Mouse (Mus musculus) embryonic facial prominence, embryonic 10.5 days (tissue): ENCODE measurements around the gene Rph3al. TPM values are rescaled to one million over a fixed set of nuclear protein-coding genes. Genes with fewer than 3 reads are reported as not detected.
A peak's percentile ranks its signal among the peaks of the same experiment; 100 is the strongest.

Experiments used
- DNase-seq: peaks from one replicate; pipeline ENCODE4 v3.0.0-alpha.2; 2017; ENCODE audit warnings: low spot score
- H3K27ac ChIP-seq: fragments of 300-500 bp; sonication (generic); replicated peaks from 2 replicates; pipeline ENCODE4 v1.5.1; 2016; ENCODE audit warnings: mild to moderate bottlenecking
- H3K27me3 ChIP-seq: fragments of 300-500 bp; sonication (generic); replicated peaks from 2 replicates; pipeline ENCODE4 v1.6.1; 2016; ENCODE audit warnings: low read depth, mild to moderate bottlenecking; ENCODE audit not compliant: poor library complexity, severe bottlenecking
- H3K36me3 ChIP-seq: fragments of 300-500 bp; sonication (generic); replicated peaks from 2 replicates; pipeline ENCODE4 v1.6.1; 2016; ENCODE audit warnings: mild to moderate bottlenecking, moderate library complexity
- H3K4me1 ChIP-seq: fragments of 300-500 bp; sonication (generic); 2 replicates; pipeline ENCODE4 v1.6.1; 2016
- H3K4me3 ChIP-seq: fragments of 300-500 bp; sonication (generic); 2 replicates; pipeline ENCODE4 v1.5.1; 2016; ENCODE audit warnings: mild to moderate bottlenecking, moderate library complexity
- H3K9me3 ChIP-seq: fragments of 300-500 bp; sonication (generic); 2 replicates; pipeline ENCODE4 v1.6.1; 2016; ENCODE audit warnings: mild to moderate bottlenecking
- WGBS: fragments of 180-500 bp; shearing (Covaris S2); methylation state at CpG from one replicate; pipeline ENCODE4 v1.1.7; 2016; 5-methylcytosine and 5-hydroxymethylcytosine counted together
- polyA plus RNA-seq: library from polyadenylated mRNA; unstranded; fragments of >200 nt; fragmentation: Nextera tagmentation; extraction: Ambion mirVana; gene quantifications from 2 replicates; pipeline ENCODE4 v1.2.1, GENCODE M21; 2016

The Rph3al gene
- polyA plus RNA-seq, 1 experiment from 2014 or later: 3.5 TPM

DNA sequence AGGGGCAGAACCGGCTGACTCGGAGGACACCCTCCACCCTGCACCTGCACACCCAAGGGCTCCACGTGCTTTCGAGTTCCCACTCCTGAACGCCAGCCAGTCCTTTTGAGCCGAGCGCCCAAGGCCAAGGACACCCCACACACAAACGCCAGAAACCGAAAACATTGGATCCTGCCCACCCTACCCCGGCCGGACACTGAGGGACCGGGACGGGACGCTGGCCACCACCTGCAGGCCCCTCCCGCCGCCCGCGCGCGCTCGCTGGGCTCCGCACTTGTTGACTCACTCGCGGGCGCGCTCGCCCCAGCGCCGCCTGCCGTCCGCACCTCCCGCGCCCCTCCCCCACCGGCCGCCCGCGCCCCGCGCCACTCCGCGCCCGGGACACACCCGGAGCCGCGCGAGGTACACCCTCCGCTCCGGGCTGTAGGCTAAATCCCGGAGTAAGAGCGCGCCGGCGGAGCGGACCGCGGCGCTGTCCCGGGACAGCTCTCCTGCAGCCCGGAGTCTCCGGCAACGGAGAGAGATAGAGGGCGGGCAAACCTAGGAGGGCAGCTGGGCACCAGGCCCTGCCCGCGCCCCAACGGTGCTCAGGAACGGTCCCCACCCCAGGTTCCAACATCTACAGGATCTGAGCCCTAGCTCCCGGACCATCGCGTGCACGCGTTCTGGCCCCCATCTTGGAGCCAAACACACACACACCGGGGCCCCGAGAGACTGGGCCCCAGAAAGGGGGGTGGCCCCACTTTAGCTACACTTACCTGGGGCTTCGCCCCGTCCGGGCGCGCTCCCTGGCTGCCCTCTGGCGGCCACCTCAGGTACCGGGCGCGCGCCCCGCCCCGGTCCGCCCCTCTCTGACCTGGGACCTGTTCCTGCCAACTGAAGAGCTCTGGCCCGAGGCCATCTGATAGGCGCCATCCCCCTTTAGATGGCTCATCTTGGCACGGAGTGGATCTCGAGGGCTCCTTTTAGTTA, 28.5 kb upstream of the Rph3al start:
- H3K27ac ChIP-seq: peak overlapping the region; percentile 82
- H3K4me1 ChIP-seq: peaks cover 46% of the 10 kb centered on the region
- no peaks in the 10 kb centered on the region for H3K36me3 ChIP-seq
- H3K9me3 ChIP-seq: no peaks in the 10 kb centered on the region
- peaks cover 60% of the 10 kb centered on the region for H3K27me3 ChIP-seq
- under 1% methylated on average over 90 of the region's 90 CpGs for WGBS
- DNase-seq: peak; percentile 83
- peak overlapping the region; percentile 79 for H3K4me3 ChIP-seq

DNA sequence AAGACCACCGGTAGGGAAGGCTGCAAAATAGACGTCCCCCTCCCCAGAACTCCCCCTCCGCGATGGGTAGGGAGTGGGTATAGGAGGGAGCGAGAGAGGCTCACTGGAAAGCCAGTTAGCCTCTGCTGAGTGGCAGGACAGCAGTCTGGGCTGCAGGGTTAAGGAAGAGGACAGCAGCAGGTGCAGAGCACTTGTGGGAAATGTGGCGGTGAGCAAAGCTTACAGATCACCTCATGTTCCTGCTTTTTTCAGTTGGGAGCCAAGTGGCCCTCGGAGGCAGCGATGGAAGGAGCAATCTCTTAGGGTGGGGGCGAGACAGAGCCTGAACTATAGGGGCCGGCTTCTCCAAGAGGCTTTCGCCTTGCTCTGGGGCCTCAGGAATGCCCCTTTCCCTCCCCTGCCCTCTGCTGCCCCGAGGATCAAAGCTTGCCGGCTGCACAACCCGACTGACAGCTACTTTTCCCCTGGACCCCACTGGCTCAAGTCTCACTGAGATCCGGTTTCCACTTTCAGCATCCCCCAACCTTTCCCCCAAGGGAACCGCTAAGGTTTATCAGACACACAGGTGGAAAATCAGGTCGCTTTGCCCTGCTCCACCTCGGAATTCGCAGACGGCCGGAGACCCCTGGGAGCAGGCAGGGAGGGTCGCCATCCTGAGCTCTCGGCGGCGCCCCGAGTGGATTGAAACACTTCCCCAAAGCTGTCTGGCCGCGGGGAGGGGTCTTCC, 27.6 kb upstream of the Rph3al start:
- 4% methylated on average over 28 of the region's 28 CpGs for WGBS
- peak; percentile 68 for DNase-seq
- no peaks in the 10 kb centered on the region for H3K36me3 ChIP-seq
- H3K4me1 ChIP-seq: peaks cover 46% of the 10 kb centered on the region
- H3K9me3 ChIP-seq: no peaks in the 10 kb centered on the region
- peaks cover 60% of the 10 kb centered on the region for H3K27me3 ChIP-seq
- peak overlapping the region; percentile 82 for H3K27ac ChIP-seq
- H3K4me3 ChIP-seq: peak overlapping the region; percentile 79

DNA sequence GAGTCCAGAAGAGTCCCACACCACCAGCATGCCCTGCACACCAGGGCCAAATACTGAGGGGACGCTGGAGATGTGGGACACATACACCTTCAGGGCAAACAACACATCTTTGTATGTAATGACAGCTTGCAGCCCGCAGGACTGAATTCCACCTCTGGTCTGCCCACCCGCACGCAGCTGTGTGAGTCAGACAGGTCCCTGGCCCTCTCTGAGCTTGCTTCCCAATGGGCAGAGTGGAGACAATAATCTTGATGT, 26.2 kb upstream of the Rph3al start:
- H3K36me3 ChIP-seq: no peaks in the 10 kb centered on the region
- H3K27me3 ChIP-seq: peaks cover 51% of the 10 kb centered on the region
- peak overlapping the region; percentile 28; the same call in 1 of the 2 replicates for H3K4me3 ChIP-seq
- H3K9me3 ChIP-seq: no peaks in the 10 kb centered on the region
- 22% methylated on average over 4 of the region's 4 CpGs for WGBS
- no peak for DNase-seq
- H3K27ac ChIP-seq: peak overlapping the region; percentile 70
- peaks cover 46% of the 10 kb centered on the region for H3K4me1 ChIP-seq

DNA sequence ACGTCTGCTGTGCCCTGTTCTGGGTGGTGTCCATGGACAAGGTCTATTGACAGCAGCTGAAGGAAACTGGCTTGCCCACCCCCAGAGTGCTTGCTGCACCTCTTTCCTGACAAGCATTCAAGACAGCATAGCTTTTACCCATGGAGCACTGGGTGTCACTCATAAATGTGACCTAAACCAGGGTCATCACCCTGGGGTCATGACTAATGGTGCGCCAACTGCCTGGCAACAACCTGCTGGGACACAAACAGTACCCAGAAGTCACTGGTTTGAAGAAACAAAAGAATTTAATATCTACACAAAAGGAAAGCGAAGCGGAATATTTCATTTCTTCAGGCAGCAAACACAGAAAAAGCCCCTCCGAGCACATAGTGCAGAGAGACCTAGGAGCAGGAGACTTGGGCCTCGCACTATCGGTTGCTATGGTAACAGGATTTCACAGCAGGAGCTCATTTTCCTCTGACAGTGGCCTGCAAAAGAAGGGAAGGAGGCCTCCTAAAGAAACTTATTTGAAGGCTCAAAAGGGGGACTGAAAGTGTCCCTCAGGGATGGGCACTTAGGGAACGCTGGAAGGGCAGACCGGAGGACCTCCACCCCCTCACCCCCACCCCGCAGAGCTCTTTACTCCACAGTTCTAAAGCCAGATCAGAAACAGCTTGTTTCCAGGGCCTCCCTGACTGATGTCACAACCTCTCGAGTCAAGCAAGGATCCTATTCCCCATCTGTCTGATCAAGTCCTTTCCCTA, 25.7 kb upstream of the Rph3al start:
- peaks cover 46% of the 10 kb centered on the region for H3K27me3 ChIP-seq
- peak overlapping the region; percentile 70 for H3K27ac ChIP-seq
- H3K36me3 ChIP-seq: no peaks in the 10 kb centered on the region
- peaks cover 46% of the 10 kb centered on the region for H3K4me1 ChIP-seq
- 17% methylated on average over 11 of the region's 11 CpGs for WGBS
- DNase-seq: peak; percentile 67
- peak overlapping the region; percentile 28; the same call in 1 of the 2 replicates for H3K4me3 ChIP-seq
- H3K9me3 ChIP-seq: no peaks in the 10 kb centered on the region

DNA sequence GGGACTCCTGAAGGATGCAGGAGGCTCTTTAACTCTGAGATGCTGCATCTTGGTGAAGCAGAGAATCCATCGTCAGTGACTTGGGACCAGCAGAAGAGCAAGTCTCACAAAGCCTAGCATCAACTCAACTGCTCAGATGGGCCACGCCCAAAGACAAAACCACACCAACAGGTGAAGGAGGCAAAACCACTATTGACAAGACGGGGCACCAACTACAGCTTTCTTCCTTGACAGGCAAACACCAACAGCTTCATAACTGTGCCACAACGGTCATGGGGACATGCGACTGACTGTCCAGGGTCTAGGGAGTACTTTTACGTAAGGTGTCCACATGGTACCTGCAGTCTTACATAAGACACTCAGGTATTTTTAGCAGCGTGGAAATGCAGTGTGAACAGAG, 23.6 kb upstream of the Rph3al start:
- WGBS: 87% methylated on average over 7 of the region's 7 CpGs
- H3K36me3 ChIP-seq: no peaks in the 10 kb centered on the region
- DNase-seq: no peak
- H3K9me3 ChIP-seq: no peaks in the 10 kb centered on the region
- no peak overlapping the region for H3K4me3 ChIP-seq
- H3K27me3 ChIP-seq: peaks cover 25% of the 10 kb centered on the region
- no peak overlapping the region for H3K27ac ChIP-seq
- peaks cover 40% of the 10 kb centered on the region for H3K4me1 ChIP-seq

DNA sequence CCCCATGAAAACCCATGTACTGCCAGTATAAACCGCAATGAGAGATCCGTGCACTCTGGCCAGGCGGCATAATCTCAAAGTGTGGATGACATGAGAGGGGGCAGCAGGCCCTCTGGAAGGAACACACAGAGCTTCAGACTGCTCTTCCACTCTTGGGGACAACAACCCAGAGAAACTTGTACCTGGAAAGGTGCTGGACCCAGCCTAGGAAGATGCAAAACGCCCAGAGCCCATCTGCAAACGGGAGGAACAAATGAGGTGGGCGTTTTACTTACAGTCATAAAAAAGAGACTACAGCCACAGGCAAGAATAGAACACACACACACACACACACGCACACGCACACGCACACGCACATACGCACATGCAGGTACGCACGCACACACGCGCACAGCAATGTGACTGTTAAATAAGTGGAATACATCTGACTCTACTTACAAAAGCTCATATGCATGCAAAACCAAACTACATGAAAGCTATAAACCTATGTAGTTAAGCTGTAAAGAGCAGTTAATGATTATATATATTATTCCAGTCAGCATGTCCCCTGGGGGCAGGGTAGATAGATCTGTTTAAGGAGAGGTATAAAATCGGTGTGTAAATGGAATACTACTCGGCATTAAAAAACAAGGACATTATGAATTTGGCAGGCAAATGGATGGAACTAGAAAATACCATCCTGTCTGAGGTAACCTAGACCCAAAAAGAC, 19.0 kb upstream of the Rph3al start:
- Histone ChIP-seq H3K9me3 (no peaks in the 10 kb centered on the region), H3K27me3 (no peaks in the 10 kb centered on the region; the same call in 1 of the 2 replicates), H3K4me3 (no peak overlapping the region), H3K27ac (no peak overlapping the region), H3K36me3 (no peaks in the 10 kb centered on the region), H3K4me1 (0 out of 2 replicates have a peak, but pooled peaks cover 3% of the 10 kb centered on the region)
- DNase-seq: no peak
- 93% methylated on average over 17 of the region's 17 CpGs for WGBS

DNA sequence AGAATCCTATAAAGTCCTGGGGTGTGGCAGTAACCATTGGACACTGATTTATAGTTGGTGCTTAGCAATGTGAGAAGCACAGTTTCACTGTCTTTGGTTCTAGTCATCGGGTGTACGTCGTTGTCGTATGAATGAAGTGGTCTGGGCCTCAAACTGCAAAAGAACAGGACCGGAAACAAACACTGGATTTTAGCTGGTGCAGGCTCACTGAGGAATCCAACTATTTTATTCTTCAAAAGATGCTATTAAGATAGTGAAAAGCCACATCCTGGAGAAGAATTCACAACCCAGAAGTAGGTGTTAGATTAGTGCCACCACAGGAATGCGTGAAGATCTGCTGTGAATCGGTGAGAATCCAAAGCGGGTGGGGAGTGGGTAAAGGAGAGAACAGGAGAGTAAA, 18.4 kb upstream of the Rph3al start:
- Histone ChIP-seq H3K27ac (no peak overlapping the region), H3K27me3 (no peaks in the 10 kb centered on the region), H3K36me3 (no peaks in the 10 kb centered on the region), H3K4me3 (no peak overlapping the region), H3K4me1 (0 out of 2 replicates have a peak, but pooled peaks cover 3% of the 10 kb centered on the region), H3K9me3 (no peaks in the 10 kb centered on the region)
- DNase-seq: no peak
- 89% methylated on average over 8 of the region's 8 CpGs for WGBS

DNA sequence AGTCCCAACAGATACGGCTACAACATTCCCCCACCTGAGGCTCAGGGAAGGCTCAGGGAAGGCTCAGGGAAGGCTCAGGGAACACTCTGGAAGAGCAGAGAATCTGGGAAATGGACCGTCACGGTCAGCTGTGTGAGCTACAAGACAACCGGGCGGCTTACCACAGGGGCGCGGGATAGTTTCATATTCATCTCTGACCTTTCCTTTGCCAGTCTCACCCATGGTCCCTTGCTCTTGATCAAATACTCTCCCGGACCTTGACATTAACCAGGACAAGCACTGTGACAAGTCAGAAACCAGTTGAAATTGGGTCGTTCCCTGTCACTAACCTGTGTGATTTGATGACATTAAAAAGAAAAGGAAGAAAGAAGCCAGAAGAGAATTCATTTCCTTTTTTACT, 16.7 kb upstream of the Rph3al start:
- no peaks in the 10 kb centered on the region for H3K27me3 ChIP-seq
- H3K27ac ChIP-seq: no peak overlapping the region
- H3K4me3 ChIP-seq: no peak overlapping the region
- H3K9me3 ChIP-seq: no peaks in the 10 kb centered on the region
- DNase-seq: no peak
- H3K4me1 ChIP-seq: 0 out of 2 replicates have a peak, but pooled peaks cover 3% of the 10 kb centered on the region
- no peaks in the 10 kb centered on the region for H3K36me3 ChIP-seq
- 87% methylated on average over 9 of the region's 9 CpGs for WGBS

DNA sequence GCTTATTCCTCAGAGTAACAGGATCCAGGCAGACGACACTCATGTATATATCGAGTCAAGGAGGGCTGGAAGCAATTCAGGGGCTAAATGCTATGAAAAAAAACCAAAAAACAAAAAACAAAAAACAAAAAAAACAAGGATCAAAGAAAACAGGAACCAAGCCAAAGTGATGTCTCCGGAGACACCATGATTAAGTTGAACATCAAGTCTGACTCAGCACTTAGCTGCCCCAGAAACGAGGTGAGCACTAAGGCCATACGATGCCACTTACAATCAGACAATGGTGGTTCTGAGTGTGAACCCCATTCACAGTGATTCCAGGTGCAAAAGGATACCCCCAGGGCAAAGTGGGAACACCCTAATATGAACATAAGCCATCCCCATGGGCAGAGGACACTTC, 13.7 kb upstream of the Rph3al start:
- H3K4me1 ChIP-seq: peaks cover 12% of the 10 kb centered on the region
- no peak overlapping the region for H3K27ac ChIP-seq
- H3K36me3 ChIP-seq: no peaks in the 10 kb centered on the region
- peaks cover 5% of the 10 kb centered on the region; the same call in 1 of the 2 replicates for H3K27me3 ChIP-seq
- no peak for DNase-seq
- 74% methylated on average over 5 of the region's 5 CpGs for WGBS
- no peak overlapping the region for H3K4me3 ChIP-seq
- no peaks in the 10 kb centered on the region for H3K9me3 ChIP-seq

DNA sequence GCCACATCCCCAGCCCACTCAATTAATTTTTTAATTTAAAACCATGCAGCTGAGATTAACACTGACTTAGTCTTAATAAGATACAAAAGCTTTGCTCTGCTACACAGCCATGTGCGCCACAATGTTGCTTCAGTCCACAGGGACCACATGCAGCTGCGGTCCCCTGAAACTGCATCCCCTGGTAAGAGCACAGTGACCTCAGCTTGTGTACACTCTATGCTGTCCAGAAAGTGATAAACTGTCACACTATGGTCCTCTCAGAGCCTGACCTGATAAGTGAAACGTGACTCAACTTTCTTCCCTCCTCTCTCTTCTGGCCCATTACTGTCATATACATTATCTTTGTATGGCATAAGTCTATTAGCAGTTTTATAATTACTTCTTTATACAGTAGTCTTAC, 12.2 kb upstream of the Rph3al start:
- H3K9me3 ChIP-seq: no peaks in the 10 kb centered on the region
- no peak overlapping the region for H3K27ac ChIP-seq
- WGBS: 88% methylated on average over 3 of the region's 3 CpGs
- peaks cover 26% of the 10 kb centered on the region for H3K4me1 ChIP-seq
- peaks cover 13% of the 10 kb centered on the region for H3K27me3 ChIP-seq
- DNase-seq: no peak
- H3K36me3 ChIP-seq: no peaks in the 10 kb centered on the region
- H3K4me3 ChIP-seq: no peak overlapping the region

DNA sequence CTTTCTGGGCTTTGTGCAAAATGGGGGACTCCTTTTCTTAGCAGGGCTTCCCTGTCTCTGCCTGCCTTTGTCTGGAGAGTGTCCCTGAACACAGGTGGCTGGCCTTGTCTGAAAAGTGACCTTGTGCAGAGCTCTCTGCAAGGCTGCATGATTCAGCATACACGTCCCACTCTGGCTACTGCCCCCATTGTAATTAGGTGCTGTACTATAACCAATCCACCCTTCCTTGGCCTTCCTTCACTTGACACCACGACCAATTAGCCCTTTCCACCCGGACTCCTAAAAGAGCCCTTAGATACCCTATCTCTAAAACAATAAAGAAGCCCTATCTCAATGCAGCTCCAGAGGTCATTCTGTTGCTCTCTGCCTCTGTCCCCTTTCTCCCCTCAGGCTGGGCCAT, 10.6 kb upstream of the Rph3al start:
- 43% methylated on average over 3 of the region's 3 CpGs for WGBS
- no peak overlapping the region for H3K27ac ChIP-seq
- DNase-seq: no peak
- H3K4me1 ChIP-seq: peaks cover 28% of the 10 kb centered on the region
- no peaks in the 10 kb centered on the region for H3K36me3 ChIP-seq
- no peaks in the 10 kb centered on the region for H3K9me3 ChIP-seq
- no peak overlapping the region for H3K4me3 ChIP-seq
- peaks cover 13% of the 10 kb centered on the region for H3K27me3 ChIP-seq

DNA sequence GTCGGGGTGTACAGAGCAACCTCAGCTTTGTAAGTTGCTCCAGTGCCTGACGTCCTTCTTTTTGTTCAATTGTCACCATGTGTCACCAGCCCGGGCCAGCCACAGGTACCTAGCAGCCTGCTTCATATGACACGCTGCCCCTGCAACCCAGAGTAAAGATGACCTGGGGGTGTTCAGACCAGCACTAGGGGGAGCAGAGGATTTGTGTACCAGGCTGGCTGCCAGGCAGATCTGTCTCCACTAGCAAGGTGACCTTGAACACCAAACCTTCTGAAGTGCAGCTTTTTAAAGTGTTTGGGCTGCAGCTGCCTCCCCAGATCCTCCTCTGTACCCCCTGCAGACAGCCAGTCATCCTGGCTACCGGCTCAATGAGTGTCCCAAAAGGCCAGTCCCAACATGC, 9.0 kb upstream of the Rph3al start:
- H3K9me3 ChIP-seq: peaks cover 5% of the 10 kb centered on the region; the same call in 1 of the 2 replicates
- H3K4me1 ChIP-seq: peaks cover 25% of the 10 kb centered on the region
- H3K27me3 ChIP-seq: peaks cover 13% of the 10 kb centered on the region
- no peaks in the 10 kb centered on the region for H3K36me3 ChIP-seq
- H3K27ac ChIP-seq: no peak overlapping the region; the same call in 1 of the 2 replicates
- H3K4me3 ChIP-seq: no peak overlapping the region
- no peak for DNase-seq
- WGBS: 38% methylated on average over 5 of the region's 5 CpGs
